Mouse (Mus musculus): Measurements from ENCODE around the gene Col12a1.

GRCm38 (mm10) chr9:79639430-79640090, 79.1 kb downstream of the Col12a1 start:
- TF ChIP-seq TAL1 (IDR thresholded peaks at IDR 0.05; ENCODE audit: low read length) = no peak
- no peak for TF ChIP-seq GATA1 (IDR thresholded peaks at IDR 0.05; ENCODE audit: low read length)
